Mouse (Mus musculus) limb, embryonic 11.5 days (tissue): ENCODE results near the gene Bcr. TPM values are rescaled to one million over a fixed set of nuclear protein-coding genes. Genes with fewer than 3 reads are reported as not detected.

Experiments used
- ATAC-seq: fragments of 200-750 bp; cut with Nextera tagmentation; 2 replicates; pipeline ENCODE4 v1.8.0; 2017; ENCODE audit warnings: low read depth; ENCODE audit not compliant: insufficient number of reproducible peaks, low FRiP score, low TSS enrichment
- DNase-seq: peaks from one replicate; pipeline ENCODE4 v3.0.0-alpha.2; 2015; ENCODE audit warnings: low spot score
- H3K27ac ChIP-seq: fragments of 300-500 bp; sonication (generic); replicated peaks from 2 replicates; pipeline ENCODE4 v1.5.1; 2014; ENCODE audit warnings: low read depth, mild to moderate bottlenecking, low read length
- H3K27me3 ChIP-seq: fragments of 300-500 bp; sonication (generic); 2 replicates; pipeline ENCODE4 v1.6.1; 2014; ENCODE audit warnings: mild to moderate bottlenecking, low read length, mixed read lengths; ENCODE audit not compliant: control insufficient read depth, insufficient read depth
- H3K36me3 ChIP-seq: fragments of 300-500 bp; sonication (generic); 2 replicates; pipeline ENCODE4 v1.6.1; 2014; ENCODE audit warnings: mild to moderate bottlenecking, low read length, moderate library complexity, mixed read lengths; ENCODE audit not compliant: control insufficient read depth, insufficient read depth
- H3K4me1 ChIP-seq: fragments of 300-500 bp; sonication (generic); 2 replicates; pipeline ENCODE4 v1.6.1; 2014; ENCODE audit warnings: low read length, mixed read lengths; ENCODE audit not compliant: control insufficient read depth, insufficient read depth
- H3K4me2 ChIP-seq: fragments of 300-500 bp; sonication (generic); 2 replicates; pipeline ENCODE4 v1.6.1; 2014; ENCODE audit warnings: low read depth, mild to moderate bottlenecking, moderate library complexity; ENCODE audit not compliant: severe bottlenecking
- H3K4me3 ChIP-seq: fragments of 300-500 bp; sonication (generic); 2 replicates; pipeline ENCODE4 v1.5.1; 2014; ENCODE audit warnings: low read depth, low read length
- H3K9ac ChIP-seq: fragments of 300-500 bp; sonication (generic); 2 replicates; pipeline ENCODE4 v1.6.1; 2014; ENCODE audit warnings: mild to moderate bottlenecking, low read length
- H3K9me3 ChIP-seq: fragments of 300-500 bp; sonication (generic); 2 replicates; pipeline ENCODE4 v1.6.1; 2016; ENCODE audit warnings: low read length; ENCODE audit not compliant: control insufficient read depth
- WGBS: fragments of 180-500 bp; shearing (Covaris S2); extraction: QIAGEN DNeasy Blood & Tissue Kit; methylation state at CpG from one replicate; pipeline ENCODE4 v1.1.7; 2014; 5-methylcytosine and 5-hydroxymethylcytosine counted together
- polyA plus RNA-seq: library from polyadenylated mRNA; unstranded; fragments of >200 nt; fragmentation: Nextera tagmentation; extraction: Ambion mirVana; gene quantifications from 2 replicates; pipeline ENCODE4 v1.2.1, GENCODE M21; 2014

Gene Bcr
- polyA plus RNA-seq, 1 experiment from 2014 or later: 11.4 TPM

GRCm38 (mm10) chr10:75197817-75198216 is 137.4 kb downstream of the Bcr start:
- no peak overlapping the region for H3K4me3 ChIP-seq
- no peaks in the 10 kb centered on the region for H3K4me1 ChIP-seq
- no peak overlapping the region for H3K4me2 ChIP-seq
- whole genome bisulfite sequencing: 88% methylated on average over 1 of the region's 1 CpGs
- no peaks in the 10 kb centered on the region for H3K9me3 ChIP-seq
- no peak overlapping the region for H3K27ac ChIP-seq
- DNase-seq (no peak), ATAC-seq (no peak)
- no peaks in the 10 kb centered on the region for H3K36me3 ChIP-seq
- H3K9ac ChIP-seq: no peak overlapping the region
- no peaks in the 10 kb centered on the region for H3K27me3 ChIP-seq

DNA sequence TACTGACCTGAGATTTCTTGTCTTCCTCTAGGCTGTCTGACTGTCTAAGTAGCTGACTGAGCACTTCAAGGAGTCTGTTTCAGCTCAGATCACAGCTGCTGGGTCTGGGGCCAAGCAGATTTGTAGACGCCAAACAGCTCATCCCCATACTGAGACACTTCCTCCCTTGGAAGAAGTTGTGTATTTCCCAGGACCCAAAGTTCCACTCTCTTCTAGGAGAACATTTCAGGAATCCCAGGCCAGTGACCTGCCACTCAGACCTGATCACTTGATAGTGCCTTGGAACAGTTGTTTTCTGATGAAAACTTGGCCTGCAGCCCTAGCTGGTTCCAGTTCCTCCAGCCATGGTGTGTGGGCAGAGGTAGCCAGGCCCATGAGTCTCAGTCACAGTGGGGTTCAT is 140.3 kb downstream of the Bcr start:
- no peak for ATAC-seq

GRCm38 (mm10) chr10:75206192-75206591 is 145.8 kb downstream of the Bcr start:
- Histone ChIP-seq H3K9me3 (no peaks in the 10 kb centered on the region), H3K4me3 (no peak overlapping the region), H3K36me3 (no peaks in the 10 kb centered on the region), H3K4me2 (no peak overlapping the region), H3K4me1 (no peaks in the 10 kb centered on the region), H3K27ac (no peak overlapping the region), H3K27me3 (no peaks in the 10 kb centered on the region), H3K9ac (no peak overlapping the region)
- DNase-seq: no peak
- 51% methylated on average over 4 of the region's 4 CpGs for WGBS
- no peak for ATAC-seq

More for the DNA sequence above, 140.3 kb downstream of the Bcr start:
- no peak for DNase-seq
- no peak overlapping the region for H3K4me3 ChIP-seq
- no peaks in the 10 kb centered on the region for H3K4me1 ChIP-seq
- H3K9ac ChIP-seq: no peak overlapping the region
- 79% methylated on average over 1 of the region's 1 CpGs for WGBS
- H3K27me3 ChIP-seq: no peaks in the 10 kb centered on the region
- no peak overlapping the region for H3K27ac ChIP-seq
- H3K9me3 ChIP-seq: no peaks in the 10 kb centered on the region
- no peaks in the 10 kb centered on the region for H3K36me3 ChIP-seq
- H3K4me2 ChIP-seq: no peak overlapping the region

DNA sequence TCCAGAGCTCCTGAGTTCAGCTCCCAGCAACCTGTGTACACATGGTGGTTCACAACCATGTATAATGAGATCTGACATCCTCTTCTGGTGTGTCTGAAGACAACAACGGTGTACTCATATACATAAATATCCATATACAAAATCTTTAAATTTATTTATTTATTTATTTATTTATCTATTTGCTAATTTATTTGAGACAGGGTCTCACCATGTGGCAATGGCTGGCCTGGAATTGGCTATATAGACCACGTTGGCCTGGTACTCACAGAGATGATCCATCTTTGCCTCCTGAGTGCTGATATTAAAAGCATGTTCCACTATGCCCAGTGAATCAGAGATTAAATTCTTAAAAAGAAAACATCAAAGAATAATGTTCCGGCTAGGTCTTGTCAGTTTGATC is 150.4 kb downstream of the Bcr start:
- Histone ChIP-seq H3K36me3 (no peaks in the 10 kb centered on the region), H3K4me2 (no peak overlapping the region), H3K27me3 (no peaks in the 10 kb centered on the region), H3K4me1 (no peaks in the 10 kb centered on the region), H3K4me3 (no peak overlapping the region), H3K9ac (no peak overlapping the region), H3K27ac (no peak overlapping the region), H3K9me3 (no peaks in the 10 kb centered on the region)
- WGBS: 88% methylated on average over 3 of the region's 3 CpGs
- DNase-seq: no peak
- ATAC-seq: no peak

DNA sequence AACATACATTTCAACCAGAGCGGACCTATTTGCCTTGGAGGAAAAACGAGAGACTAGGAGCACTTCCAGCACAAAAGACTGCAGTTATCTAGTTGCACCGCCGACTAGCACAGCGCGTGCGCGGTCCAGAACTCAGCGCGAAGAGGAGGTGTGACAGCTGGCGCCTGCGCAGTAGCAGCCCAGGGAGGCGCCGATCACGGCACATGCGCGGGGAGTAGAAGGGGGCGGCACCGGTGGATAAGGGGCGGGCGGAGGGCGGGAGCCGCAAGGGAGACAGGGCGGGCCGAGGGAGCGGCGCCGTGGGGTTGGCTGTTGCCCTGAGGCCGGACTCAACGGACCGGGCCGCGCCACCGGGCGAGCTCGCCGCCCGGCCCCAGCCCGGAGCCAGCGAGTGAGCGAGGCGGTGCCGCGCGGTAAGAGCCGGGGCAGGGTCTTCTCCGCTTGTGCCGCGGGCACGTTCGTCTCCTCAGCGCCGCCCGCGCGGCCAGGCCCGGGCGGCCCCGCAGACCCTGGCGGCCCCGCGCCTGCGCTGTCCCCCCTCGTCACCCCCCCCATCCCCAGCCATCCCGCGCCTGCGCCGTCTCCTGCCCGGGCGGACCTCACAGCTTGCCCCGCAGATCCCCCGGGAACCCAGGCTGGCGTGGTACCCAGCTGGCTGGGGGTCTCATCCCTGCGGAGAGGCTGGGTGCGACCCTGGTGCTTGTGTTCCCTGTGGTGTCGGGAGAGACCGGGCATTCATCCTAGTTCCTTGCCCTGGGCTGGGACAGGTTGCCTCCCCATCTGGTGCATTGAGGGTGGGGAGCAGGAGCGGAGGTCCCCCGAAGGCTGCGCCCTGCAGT is 151.6 kb downstream of the Bcr start, which contains the start of gene Specc1l:
Gene Specc1l (plus strand): TSS at position 267 of the 839 bp plus-strand sequence.
- H3K9ac ChIP-seq: peak within 1 kb of the TSS; percentile 80
- no peaks in the 10 kb centered on the region for H3K36me3 ChIP-seq
- WGBS: under 1% methylated on average over 62 of the region's 80 CpGs
- H3K9me3 ChIP-seq: no peaks in the 10 kb centered on the region
- peak within 1 kb of the TSS; percentile 61 for H3K4me2 ChIP-seq
- no peaks in the 10 kb centered on the region for H3K27me3 ChIP-seq
- peak; percentile 98 for ATAC-seq
- H3K27ac ChIP-seq: peak within 1 kb of the TSS; percentile 92
- H3K4me1 ChIP-seq: no peaks in the 10 kb centered on the region
- DNase-seq: peak; percentile 96
- H3K4me3 ChIP-seq: peak within 1 kb of the TSS; percentile 86

- WGBS: 52% methylated on average over 7 of the region's 7 CpGs
- DNase-seq: no peak
- no peaks in the 10 kb centered on the region for H3K36me3 ChIP-seq
- H3K4me2 ChIP-seq: peak overlapping the region; percentile 61
- no peak overlapping the region for H3K27ac ChIP-seq
- no peaks in the 10 kb centered on the region for H3K9me3 ChIP-seq
- peak overlapping the region; percentile 86; the same call in 1 of the 2 replicates for H3K4me3 ChIP-seq
- no peak overlapping the region for H3K9ac ChIP-seq
- no peaks in the 10 kb centered on the region for H3K4me1 ChIP-seq
- ATAC-seq: no peak
- no peaks in the 10 kb centered on the region for H3K27me3 ChIP-seq
Measured at GRCm38 (mm10) chr10:75212981-75213380, 152.6 kb downstream of the Bcr start.

GRCm38 (mm10) chr10:75220722-75221121 is 160.3 kb downstream of the Bcr start:
- Histone ChIP-seq H3K27ac (no peak overlapping the region), H3K4me1 (no peaks in the 10 kb centered on the region), H3K27me3 (no peaks in the 10 kb centered on the region), H3K9me3 (no peaks in the 10 kb centered on the region), H3K36me3 (no peaks in the 10 kb centered on the region), H3K9ac (no peak overlapping the region), H3K4me2 (no peak overlapping the region), H3K4me3 (no peak overlapping the region)
- DNase-seq: no peak
- WGBS: 95% methylated on average over 3 of the region's 3 CpGs
- no peak for ATAC-seq

GRCm38 (mm10) chr10:75221936-75222610 is 161.7 kb downstream of the Bcr start:
- DNase-seq: no peak
- 78% methylated on average over 4 of the region's 4 CpGs for WGBS
- H3K4me2 ChIP-seq: no peak overlapping the region
- no peaks in the 10 kb centered on the region for H3K36me3 ChIP-seq
- H3K4me3 ChIP-seq: no peak overlapping the region
- H3K27ac ChIP-seq: no peak overlapping the region
- no peaks in the 10 kb centered on the region for H3K4me1 ChIP-seq
- ATAC-seq: no peak
- H3K9me3 ChIP-seq: no peaks in the 10 kb centered on the region
- no peak overlapping the region for H3K9ac ChIP-seq
- no peaks in the 10 kb centered on the region for H3K27me3 ChIP-seq
